Mouse (Mus musculus) intestine, embryonic 16.5 days (tissue): ENCODE results near the gene Apoa5. TPM values are rescaled to one million over a fixed set of nuclear protein-coding genes. Genes with fewer than 3 reads are reported as not detected.
"Not testable (repeated sequence)": the region's sequence is repeated elsewhere in the genome, so short reads cannot be mapped to it uniquely, and the experiment has no call there.

Source experiments
- ATAC-seq: fragments of 200-750 bp; cut with Nextera tagmentation; 2 replicates; pipeline ENCODE4 v1.8.0; 2017; ENCODE audit warnings: moderate TSS enrichment, moderate library complexity
- H3K27ac ChIP-seq: fragments of 300-500 bp; sonication (generic); 2 replicates; pipeline ENCODE4 v1.5.1; 2014; ENCODE audit warnings: mild to moderate bottlenecking, low read length
- H3K27me3 ChIP-seq: fragments of 300-500 bp; sonication (generic); replicated peaks from 2 replicates; pipeline ENCODE4 v1.6.1; 2014; ENCODE audit warnings: low read length, control low read depth, mixed read lengths; ENCODE audit not compliant: control insufficient read depth, insufficient read depth
- H3K36me3 ChIP-seq: fragments of 300-500 bp; sonication (generic); 2 replicates; pipeline ENCODE4 v1.6.1; 2014; ENCODE audit warnings: low read length, control low read depth; ENCODE audit not compliant: control insufficient read depth, insufficient read depth
- H3K4me1 ChIP-seq: fragments of 300-500 bp; sonication (generic); 2 replicates; pipeline ENCODE4 v1.6.1; 2014; ENCODE audit warnings: low read length, control low read depth, mixed read lengths; ENCODE audit not compliant: control insufficient read depth, insufficient read depth
- H3K4me2 ChIP-seq: fragments of 300-500 bp; sonication (generic); 2 replicates; pipeline ENCODE4 v1.6.1; 2014; ENCODE audit warnings: low read depth, low read length, control low read depth
- H3K4me3 ChIP-seq: fragments of 300-500 bp; sonication (generic); 2 replicates; pipeline ENCODE4 v1.5.1; 2014; ENCODE audit warnings: mild to moderate bottlenecking, low read length
- H3K9ac ChIP-seq: fragments of 300-500 bp; sonication (generic); 2 replicates; pipeline ENCODE4 v1.6.1; 2014; ENCODE audit warnings: low read depth, low read length
- H3K9me3 ChIP-seq: fragments of 300-500 bp; sonication (generic); 2 replicates; pipeline ENCODE4 v1.6.1; 2016; ENCODE audit warnings: low read length, control low read depth; ENCODE audit not compliant: control insufficient read depth
- WGBS: fragments of 180-500 bp; shearing (Covaris S2); extraction: QIAGEN DNeasy Blood & Tissue Kit; methylation state at CpG from one replicate; pipeline ENCODE4 v1.1.7; 2014; 5-methylcytosine and 5-hydroxymethylcytosine counted together
- polyA plus RNA-seq: library from polyadenylated mRNA; unstranded; fragments of >200 nt; fragmentation: Nextera tagmentation; extraction: Ambion mirVana; gene quantifications from 2 replicates; pipeline ENCODE4 v1.2.1, GENCODE M21; 2015

The Apoa5 gene
- polyA plus RNA-seq, 1 experiment from 2014 or later: 0.35 TPM

GRCm38 (mm10) chr9:46317957-46318356 lies 49.5 kb downstream of the Apoa5 start:
- no peaks in the 10 kb centered on the region for H3K4me1 ChIP-seq
- no peak overlapping the region for H3K9ac ChIP-seq
- H3K9me3 ChIP-seq: no peaks in the 10 kb centered on the region
- no peaks in the 10 kb centered on the region for H3K36me3 ChIP-seq
- no peak for ATAC-seq
- no peak overlapping the region for H3K27ac ChIP-seq
- H3K4me2 ChIP-seq: no peak overlapping the region
- 84% methylated on average over 3 of the region's 3 CpGs for WGBS
- no peaks in the 10 kb centered on the region for H3K27me3 ChIP-seq
- no peak overlapping the region for H3K4me3 ChIP-seq

- H3K9ac ChIP-seq, ATAC-seq, H3K36me3 ChIP-seq, H3K4me1 ChIP-seq, H3K9me3 ChIP-seq, H3K27me3 ChIP-seq, H3K4me2 ChIP-seq, H3K27ac ChIP-seq, H3K4me3 ChIP-seq: not testable (repeated sequence)
- WGBS: 82% methylated on average over 6 of the region's 6 CpGs
Observed at GRCm38 (mm10) chr9:46319886-46320285, 51.5 kb downstream of the Apoa5 start, which contains the start of gene 4931429L15Rik. 4931429L15Rik (minus strand) TSS chr9:46319986.

- no peak overlapping the region for H3K4me2 ChIP-seq
- H3K9ac ChIP-seq: no peak overlapping the region
- H3K4me1 ChIP-seq: no peaks in the 10 kb centered on the region
- no peaks in the 10 kb centered on the region for H3K36me3 ChIP-seq
- H3K27me3 ChIP-seq: no peaks in the 10 kb centered on the region
- H3K4me3 ChIP-seq: no peak overlapping the region
- 90% methylated on average over 2 of the region's 2 CpGs for WGBS
- no peak overlapping the region for H3K27ac ChIP-seq
- no peak for ATAC-seq
- H3K9me3 ChIP-seq: no peaks in the 10 kb centered on the region
Observed at GRCm38 (mm10) chr9:46320461-46320860, 52.0 kb downstream of the Apoa5 start.

Other genes starting within 250 kb of the Apoa5 start
- gene Apoa1, start 40.1 kb upstream of the Apoa5 start, polyA plus RNA-seq: 3,214 and 4,275 TPM in 2 replicates
- 590 and 929 TPM in 2 replicates for gene Apoc3, start 33.0 kb upstream of the Apoa5 start, polyA plus RNA-seq
- 1,729 and 3,070 TPM in 2 replicates for gene Apoa4, start 27.9 kb upstream of the Apoa5 start, polyA plus RNA-seq
- gene Zpr1, start 4.4 kb downstream of the Apoa5 start, polyA plus RNA-seq: 47.6 and 50.0 TPM in 2 replicates
- gene Bud13, start 14.4 kb downstream of the Apoa5 start, polyA plus RNA-seq: 17.0 and 19.4 TPM in 2 replicates
- 0.11 TPM in 1 of 2 replicates, not detected in the other for gene 4931429L15Rik, start 51.4 kb downstream of the Apoa5 start, polyA plus RNA-seq